Mouse (Mus musculus) heart, embryonic 11.5 days (tissue): ENCODE results near the gene Zbtb40. TPM values are rescaled to one million over a fixed set of nuclear protein-coding genes. Genes with fewer than 3 reads are reported as not detected.

Source experiments
- ATAC-seq: fragments of 200-750 bp; cut with Nextera tagmentation; replicated peaks from 2 replicates; pipeline ENCODE4 v1.8.0; 2017; ENCODE audit warnings: moderate library complexity; ENCODE audit not compliant: insufficient number of reproducible peaks, low FRiP score, low TSS enrichment
- H3K27ac ChIP-seq: fragments of 300-500 bp; sonication (generic); 2 replicates; pipeline ENCODE4 v1.5.1; 2014; ENCODE audit warnings: mild to moderate bottlenecking, low read depth, low read length
- H3K27me3 ChIP-seq: fragments of 300-500 bp; sonication (generic); 2 replicates; pipeline ENCODE4 v1.6.1; 2014; ENCODE audit warnings: mild to moderate bottlenecking, low read length, mixed read lengths; ENCODE audit not compliant: control insufficient read depth, insufficient read depth
- H3K36me3 ChIP-seq: fragments of 300-500 bp; sonication (generic); 2 replicates; pipeline ENCODE4 v1.6.1; 2014; ENCODE audit warnings: mild to moderate bottlenecking, low read length, moderate library complexity, mixed read lengths; ENCODE audit not compliant: control insufficient read depth, insufficient read depth
- H3K4me1 ChIP-seq: fragments of 300-500 bp; sonication (generic); 2 replicates; pipeline ENCODE4 v1.6.1; 2014; ENCODE audit warnings: low read length; ENCODE audit not compliant: control insufficient read depth, insufficient read depth
- H3K4me2 ChIP-seq: fragments of 300-500 bp; sonication (generic); 2 replicates; pipeline ENCODE4 v1.6.1; 2014; ENCODE audit warnings: mild to moderate bottlenecking, moderate library complexity
- H3K4me3 ChIP-seq: fragments of 300-500 bp; sonication (generic); 2 replicates; pipeline ENCODE4 v1.5.1; 2014; ENCODE audit warnings: low read depth, low read length
- H3K9ac ChIP-seq: fragments of 300-500 bp; sonication (generic); 2 replicates; pipeline ENCODE4 v1.6.1; 2014; ENCODE audit warnings: mild to moderate bottlenecking, low read depth, low read length, moderate library complexity
- H3K9me3 ChIP-seq: fragments of 300-500 bp; sonication (generic); replicated peaks from 2 replicates; pipeline ENCODE4 v1.6.1; 2016; ENCODE audit warnings: low read length; ENCODE audit not compliant: control insufficient read depth
- WGBS: fragments of 180-500 bp; shearing (Covaris S2); extraction: QIAGEN DNeasy Blood & Tissue Kit; methylation state at CpG from one replicate; pipeline ENCODE4 v1.1.7; 2014; ENCODE audit not compliant: insufficient replicate concordance; 5-methylcytosine and 5-hydroxymethylcytosine counted together
- polyA plus RNA-seq: library from polyadenylated mRNA; unstranded; fragments of >200 nt; fragmentation: Nextera tagmentation; extraction: Ambion mirVana; gene quantifications from 2 replicates; pipeline ENCODE4 v1.2.1, GENCODE M21; 2014

Zbtb40 gene
- polyA plus RNA-seq, 1 experiment from 2014 or later, result 3.7 TPM

DNA sequence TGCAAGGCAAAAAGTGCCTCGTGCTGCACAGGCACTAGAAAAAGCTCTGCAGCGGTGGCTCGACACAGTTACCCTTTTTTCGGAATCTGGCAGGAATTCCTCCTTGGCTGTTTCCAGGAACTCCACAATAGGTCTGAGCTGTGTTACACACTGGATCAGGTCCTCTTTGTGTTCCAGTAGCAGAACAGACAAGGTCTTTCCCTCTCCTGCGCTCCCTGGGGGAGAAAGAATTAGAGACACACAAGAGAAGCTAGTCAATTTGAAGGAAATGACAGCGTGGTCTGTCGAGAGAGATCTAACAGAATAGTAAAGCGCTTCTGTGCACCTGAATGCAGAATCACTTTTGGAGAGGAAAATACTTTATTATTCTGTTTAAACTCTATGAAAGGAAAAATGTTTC, 41.6 kb downstream of the Zbtb40 start:
- Histone ChIP-seq H3K4me3 (no peak overlapping the region), H3K27ac (no peak overlapping the region), H3K4me2 (no peak overlapping the region), H3K9ac (no peak overlapping the region), H3K27me3 (no peaks in the 10 kb centered on the region), H3K9me3 (no peaks in the 10 kb centered on the region), H3K4me1 (no peaks in the 10 kb centered on the region), H3K36me3 (0 out of 2 replicates have a peak, but pooled peaks cover 2% of the 10 kb centered on the region)
- 89% methylated on average over 8 of the region's 8 CpGs for WGBS
- no peak for ATAC-seq

DNA sequence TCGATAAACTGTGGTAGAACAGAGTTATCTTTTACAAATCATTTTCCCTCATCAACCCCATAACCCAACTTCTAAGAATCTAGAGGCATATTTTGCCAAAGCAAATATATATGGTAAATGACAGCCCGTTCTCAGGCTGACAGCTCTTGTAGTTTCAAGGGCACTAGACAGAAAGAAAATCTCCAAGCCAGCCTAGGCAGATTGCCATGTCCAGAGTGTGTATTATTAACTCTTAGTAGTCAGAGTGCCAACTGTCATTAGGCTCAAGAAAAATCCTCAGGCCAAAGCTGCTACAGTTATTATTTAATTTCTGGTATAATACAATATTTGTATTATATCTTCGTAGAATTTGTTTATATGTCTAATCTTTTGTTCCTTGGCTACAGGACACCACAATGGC, 46.8 kb downstream of the Zbtb40 start:
- H3K9me3 ChIP-seq, result no peaks in the 10 kb centered on the region
- no peak overlapping the region for H3K4me2 ChIP-seq
- H3K27me3 ChIP-seq, result no peaks in the 10 kb centered on the region
- WGBS, result 86% methylated on average over 3 of the region's 3 CpGs
- no peak overlapping the region for H3K9ac ChIP-seq
- no peak overlapping the region for H3K27ac ChIP-seq
- H3K4me3 ChIP-seq, result no peak overlapping the region
- H3K4me1 ChIP-seq, result no peaks in the 10 kb centered on the region
- ATAC-seq, result no peak
- H3K36me3 ChIP-seq, result peaks cover 10% of the 10 kb centered on the region

DNA sequence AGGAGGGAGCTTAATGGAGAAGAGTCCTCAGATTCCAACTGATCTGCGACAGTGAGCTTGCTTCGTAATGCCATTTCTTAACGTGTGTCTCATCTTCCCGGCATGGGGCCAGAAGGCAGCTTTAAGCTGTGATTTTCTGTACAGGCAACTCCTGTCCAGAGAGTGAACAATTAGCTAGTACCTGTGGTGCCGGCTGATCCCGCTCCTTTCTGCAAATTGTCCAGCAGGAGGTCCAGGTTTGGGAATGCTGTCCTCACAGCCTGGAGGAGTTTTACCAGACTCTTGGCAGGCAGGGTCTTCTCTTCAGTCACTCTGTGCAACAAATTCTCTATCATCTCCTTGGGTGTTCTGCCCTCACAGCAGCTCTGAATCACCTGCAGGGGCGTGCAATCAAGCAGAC, 47.6 kb downstream of the Zbtb40 start:
- H3K36me3 ChIP-seq, result peaks cover 10% of the 10 kb centered on the region
- 95% methylated on average over 7 of the region's 7 CpGs for WGBS
- no peak overlapping the region for H3K27ac ChIP-seq
- no peak overlapping the region for H3K4me2 ChIP-seq
- no peak for ATAC-seq
- no peaks in the 10 kb centered on the region for H3K27me3 ChIP-seq
- H3K4me3 ChIP-seq, result no peak overlapping the region
- no peak overlapping the region for H3K9ac ChIP-seq
- H3K9me3 ChIP-seq, result no peaks in the 10 kb centered on the region
- no peaks in the 10 kb centered on the region for H3K4me1 ChIP-seq

DNA sequence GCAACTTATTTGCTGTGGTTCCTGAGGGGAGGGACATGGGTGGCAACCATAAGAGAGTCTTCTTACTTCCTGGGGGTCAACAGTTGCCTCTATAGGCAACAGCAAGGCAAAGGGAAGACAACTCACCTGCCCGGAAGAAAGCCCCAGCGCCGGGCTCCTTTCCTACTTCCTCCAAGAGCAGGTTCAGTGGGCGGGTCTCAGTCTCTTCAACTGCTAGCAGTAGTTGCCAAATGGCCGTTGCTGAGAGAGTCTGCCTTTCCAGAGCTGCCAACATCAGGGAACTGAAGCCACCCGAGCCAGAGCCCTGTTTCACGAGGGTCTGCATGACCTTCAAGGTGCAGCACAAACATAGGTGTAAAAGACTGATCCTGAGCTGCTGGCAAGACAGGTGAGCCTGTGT, 50.2 kb downstream of the Zbtb40 start:
- Histone ChIP-seq H3K4me3 (no peak overlapping the region), H3K9me3 (no peaks in the 10 kb centered on the region), H3K27me3 (no peaks in the 10 kb centered on the region), H3K27ac (no peak overlapping the region), H3K4me1 (no peaks in the 10 kb centered on the region), H3K4me2 (no peak overlapping the region), H3K36me3 (peaks cover 15% of the 10 kb centered on the region), H3K9ac (no peak overlapping the region)
- WGBS, result 72% methylated on average over 7 of the region's 7 CpGs
- no peak for ATAC-seq

DNA sequence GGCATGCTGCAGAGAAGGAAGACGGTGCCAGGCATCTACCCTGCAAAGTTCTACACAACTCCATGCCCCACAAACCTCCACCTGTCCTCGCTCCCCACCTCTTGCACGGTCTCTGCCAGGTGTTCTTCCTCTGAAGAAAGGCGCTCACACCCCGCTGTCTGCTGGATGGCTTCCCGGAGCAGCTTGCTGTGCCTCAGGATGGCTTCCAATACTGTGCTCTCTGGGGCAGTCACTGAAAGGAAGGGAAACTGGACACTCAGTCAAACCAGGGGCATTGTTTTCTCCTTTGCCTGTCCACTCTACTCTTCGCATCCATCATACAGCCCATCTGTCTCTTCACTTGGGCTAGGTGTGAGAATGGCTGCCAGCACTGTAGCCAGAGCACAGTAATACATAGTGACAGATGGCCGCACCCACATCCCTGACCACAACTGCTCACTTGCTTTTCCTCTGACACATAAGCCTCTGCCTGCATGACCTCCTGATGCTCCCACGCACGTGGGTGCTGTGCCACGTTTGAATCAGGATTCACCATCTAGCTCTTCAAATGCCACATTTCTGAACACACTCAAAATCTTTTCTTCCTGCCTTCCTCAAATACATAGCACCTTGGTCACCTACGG, 50.8 kb downstream of the Zbtb40 start:
- no peak overlapping the region for H3K4me3 ChIP-seq
- no peaks in the 10 kb centered on the region for H3K9me3 ChIP-seq
- no peak for ATAC-seq
- H3K27me3 ChIP-seq, result no peaks in the 10 kb centered on the region
- WGBS, result 91% methylated on average over 12 of the region's 12 CpGs
- peaks cover 14% of the 10 kb centered on the region for H3K36me3 ChIP-seq
- H3K4me1 ChIP-seq, result no peaks in the 10 kb centered on the region
- no peak overlapping the region for H3K27ac ChIP-seq
- no peak overlapping the region for H3K9ac ChIP-seq
- H3K4me2 ChIP-seq, result no peak overlapping the region

DNA sequence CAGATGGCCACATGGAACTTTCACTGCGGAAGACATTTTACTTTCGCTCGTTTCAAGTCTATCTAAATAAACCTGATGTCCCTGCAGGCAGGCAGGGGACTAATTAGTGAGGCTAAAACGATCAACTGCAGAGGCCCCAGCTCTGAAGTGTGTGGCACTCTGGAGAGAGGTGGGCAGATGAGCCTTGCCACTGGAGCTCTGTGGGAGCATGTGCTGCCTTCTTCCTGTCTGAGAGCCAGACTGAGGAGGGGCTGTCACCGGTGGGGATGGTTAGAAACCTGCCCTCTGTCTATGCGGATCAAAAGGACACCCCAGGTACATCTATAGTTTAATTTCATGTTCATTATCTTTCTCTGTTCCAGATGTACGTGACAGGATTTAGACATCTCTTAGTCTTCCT, 51.7 kb downstream of the Zbtb40 start:
- Histone ChIP-seq H3K4me1 (no peaks in the 10 kb centered on the region), H3K36me3 (peaks cover 13% of the 10 kb centered on the region), H3K27me3 (no peaks in the 10 kb centered on the region), H3K9me3 (no peaks in the 10 kb centered on the region), H3K27ac (no peak overlapping the region), H3K4me2 (no peak overlapping the region), H3K4me3 (no peak overlapping the region), H3K9ac (no peak overlapping the region)
- WGBS, result 68% methylated on average over 7 of the region's 7 CpGs
- no peak for ATAC-seq

DNA sequence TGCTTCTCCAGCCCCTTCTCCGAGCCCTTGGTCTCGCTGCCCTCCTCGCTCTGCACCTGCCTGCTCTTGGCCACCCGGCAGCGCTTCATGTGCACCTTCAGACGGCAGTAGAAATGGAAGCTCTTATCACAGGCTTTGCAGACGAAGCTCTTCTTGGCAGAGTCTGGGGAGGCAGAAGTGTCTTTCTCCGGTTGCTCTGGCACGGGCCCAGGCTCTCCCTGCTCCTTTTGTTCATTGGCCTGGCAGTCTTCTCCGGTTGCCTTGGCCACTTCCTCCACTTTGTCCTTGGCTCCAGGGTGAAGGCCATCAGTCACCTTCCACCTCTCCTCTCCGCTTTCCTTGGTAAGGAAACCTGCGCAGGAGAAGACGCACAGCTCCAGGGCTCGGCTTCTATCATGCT, 53.2 kb downstream of the Zbtb40 start:
- no peaks in the 10 kb centered on the region for H3K27me3 ChIP-seq
- H3K36me3 ChIP-seq, result peaks cover 13% of the 10 kb centered on the region
- H3K4me3 ChIP-seq, result no peak overlapping the region
- H3K27ac ChIP-seq, result no peak overlapping the region
- no peaks in the 10 kb centered on the region for H3K9me3 ChIP-seq
- ATAC-seq, result no peak
- H3K9ac ChIP-seq, result no peak overlapping the region
- no peaks in the 10 kb centered on the region for H3K4me1 ChIP-seq
- H3K4me2 ChIP-seq, result no peak overlapping the region
- 91% methylated on average over 14 of the region's 14 CpGs for WGBS

DNA sequence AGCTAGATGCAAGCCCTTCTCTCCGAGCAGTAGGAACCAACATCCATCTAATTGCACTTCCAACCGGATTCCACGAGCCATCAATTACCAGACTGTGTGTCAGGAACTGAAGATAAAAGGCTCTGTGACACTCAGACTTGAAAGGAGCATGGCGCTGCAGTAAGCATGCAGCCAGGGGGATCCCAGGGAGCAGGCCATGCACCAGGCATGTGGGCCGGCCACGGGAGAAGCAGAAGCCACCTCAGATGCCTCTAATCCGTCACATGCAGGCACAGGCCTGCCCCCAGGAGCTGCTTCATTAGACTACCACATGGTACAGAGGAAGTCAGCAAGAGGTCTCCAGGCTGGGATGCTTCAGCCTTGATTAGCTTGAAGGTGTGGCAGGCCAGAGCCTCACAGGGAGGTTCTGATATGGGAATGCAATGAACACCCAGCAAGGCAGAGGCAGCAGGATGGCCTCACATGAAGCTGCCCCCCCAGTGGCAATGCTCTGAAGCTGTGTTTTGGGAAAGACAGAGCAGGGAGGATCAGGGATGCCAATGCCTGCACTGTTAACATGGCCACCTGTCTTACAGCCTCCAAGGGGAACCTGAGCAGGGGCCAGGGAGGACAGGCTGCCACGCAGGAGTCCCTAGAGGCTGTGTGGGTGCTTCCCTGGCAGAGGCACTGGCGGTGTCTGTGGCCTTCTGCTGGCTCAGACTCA, 66.5 kb downstream of the Zbtb40 start:
- 57% methylated on average over 9 of the region's 9 CpGs for whole genome bisulfite sequencing
- peaks cover 21% of the 10 kb centered on the region for H3K27me3 ChIP-seq

DNA sequence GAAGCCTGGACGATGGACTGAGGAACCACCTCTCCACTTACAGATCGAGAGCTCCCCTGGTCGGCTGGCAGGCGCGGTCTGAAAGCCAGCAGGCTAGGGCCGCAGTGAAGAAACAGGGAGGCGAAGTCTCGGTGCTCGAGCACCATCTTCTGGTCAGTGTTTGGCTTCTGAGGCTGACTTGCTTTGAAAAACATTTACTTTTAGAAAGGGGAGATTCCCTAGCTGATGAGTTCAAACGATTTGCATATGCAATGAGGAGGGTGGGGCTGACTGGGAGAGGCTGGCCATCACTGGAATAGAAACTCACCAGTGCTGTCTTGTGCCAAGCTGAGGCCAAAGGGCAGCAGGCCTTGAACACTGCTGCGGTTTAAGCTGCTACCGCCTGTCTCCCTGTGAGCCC, 67.3 kb downstream of the Zbtb40 start:
- no peak overlapping the region for H3K4me2 ChIP-seq
- ATAC-seq, result no peak
- 13% methylated on average over 12 of the region's 12 CpGs for WGBS
- no peak overlapping the region for H3K9ac ChIP-seq
- H3K4me3 ChIP-seq, result no peak overlapping the region
- no peaks in the 10 kb centered on the region for H3K36me3 ChIP-seq
- no peaks in the 10 kb centered on the region for H3K4me1 ChIP-seq
- no peaks in the 10 kb centered on the region for H3K9me3 ChIP-seq
- H3K27me3 ChIP-seq, result peaks cover 29% of the 10 kb centered on the region
- H3K27ac ChIP-seq, result no peak overlapping the region

More for the DNA sequence above, 66.5 kb downstream of the Zbtb40 start:
- no peak for ATAC-seq
- H3K27ac ChIP-seq, result no peak overlapping the region
- no peaks in the 10 kb centered on the region for H3K36me3 ChIP-seq
- H3K9me3 ChIP-seq, result no peaks in the 10 kb centered on the region
- H3K4me3 ChIP-seq, result no peak overlapping the region
- no peak overlapping the region for H3K4me2 ChIP-seq
- no peak overlapping the region for H3K9ac ChIP-seq
- no peaks in the 10 kb centered on the region for H3K4me1 ChIP-seq
